Mouse (Mus musculus) liver, embryonic 14.5 days (tissue): ENCODE measurements at regions not wholly inside any gene's neighbourhood (a gene's known extent, or its start where the extent isn't known, plus 50 kb on each side); places are given as distances from the start of the nearest gene placed in this dataset.

Experiments used
- CTCF ChIP-seq: IDR thresholded peaks from 2 replicates; pipeline ENCODE4 v1.5.1; 2016; ENCODE audit warnings: antibody characterized with exemption, low read depth, control low read depth
- EP300 ChIP-seq: IDR thresholded peaks from 2 replicates; pipeline ENCODE4 v1.6.1; 2016; ENCODE audit warnings: antibody characterized with exemption, low read depth

GRCm38 (mm10) chr10:24479148-24479547 is 116.1 kb upstream of the Ccn2 start:
- TF ChIP-seq CTCF = no peak
- TF ChIP-seq EP300 = no peak
